Mouse (Mus musculus): ENCODE data around the gene Thada.
"Not testable (repeated sequence)": the region's sequence is repeated elsewhere in the genome, so short reads cannot be mapped to it uniquely, and the experiment has no call there.

The Thada gene

GRCm38 (mm10) chr17:84226231-84226630 is 239.8 kb downstream of the Thada start:
- no peak for DNase-seq (ENCODE audit: low read depth, low spot score)

- DNase-seq (ENCODE audit: low read depth, low spot score), result no peak
Measured at GRCm38 (mm10) chr17:84224217-84224887, 241.7 kb downstream of the Thada start.

- DNase-seq (ENCODE audit: low read depth, low spot score), result not testable (repeated sequence)
Measured at GRCm38 (mm10) chr17:84218841-84219240, 247.2 kb downstream of the Thada start.

DNA sequence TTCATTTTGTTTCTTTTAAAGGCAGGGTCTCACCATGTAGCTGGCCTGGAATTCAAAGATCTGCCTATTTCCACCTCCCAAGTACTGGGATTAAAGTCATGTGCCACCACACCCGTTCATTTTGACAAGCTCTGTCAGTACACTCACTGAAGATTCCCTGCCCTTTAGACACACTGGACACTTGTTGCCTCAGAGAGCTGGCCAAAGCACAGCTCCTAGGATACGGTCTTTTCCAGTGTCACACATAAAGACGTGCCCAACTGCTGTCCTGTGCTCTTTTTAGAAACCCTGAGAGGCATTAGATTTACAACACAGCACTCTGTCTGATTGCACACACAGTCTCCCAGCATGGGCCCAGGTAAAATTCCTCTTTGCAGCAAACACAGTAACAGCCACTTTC is 248.3 kb downstream of the Thada start:
- DNase-seq (ENCODE audit: low read depth, low spot score), result peak; percentile 48

DNA sequence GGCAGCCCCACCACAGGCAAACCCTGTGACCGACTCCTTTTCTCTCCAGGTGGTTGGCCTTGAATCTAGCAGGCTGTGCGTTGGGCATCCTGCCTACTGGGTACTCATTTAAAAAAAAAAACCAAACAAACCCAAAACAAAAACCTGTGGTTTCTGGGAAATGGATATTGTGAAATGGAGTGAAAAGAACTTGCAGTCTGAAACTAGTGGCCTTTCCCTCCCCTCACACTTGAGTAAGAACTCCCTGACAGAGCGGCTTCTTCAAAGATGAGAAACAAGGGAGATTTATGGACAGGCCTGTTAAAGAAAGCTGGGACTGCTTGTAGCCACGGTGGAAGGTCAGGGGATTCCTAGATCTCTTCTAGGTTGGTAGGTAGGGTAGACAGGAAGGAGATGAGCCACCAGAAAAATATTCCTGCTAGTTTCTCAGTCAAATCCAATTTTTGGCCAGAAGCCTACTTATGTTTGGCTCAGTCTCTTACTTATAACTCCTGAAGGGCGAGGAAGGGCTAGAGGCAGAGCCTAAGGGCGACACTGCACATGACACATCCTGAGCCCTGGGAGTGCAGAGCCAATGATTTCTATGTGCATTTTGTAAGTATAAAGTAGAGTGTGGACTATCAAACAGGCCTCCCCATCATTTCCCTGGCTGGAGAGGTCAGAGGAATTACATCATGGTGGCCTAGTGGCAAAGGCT is 250.6 kb downstream of the Thada start:
- DNase-seq (ENCODE audit: low read depth, low spot score), result no peak

DNA sequence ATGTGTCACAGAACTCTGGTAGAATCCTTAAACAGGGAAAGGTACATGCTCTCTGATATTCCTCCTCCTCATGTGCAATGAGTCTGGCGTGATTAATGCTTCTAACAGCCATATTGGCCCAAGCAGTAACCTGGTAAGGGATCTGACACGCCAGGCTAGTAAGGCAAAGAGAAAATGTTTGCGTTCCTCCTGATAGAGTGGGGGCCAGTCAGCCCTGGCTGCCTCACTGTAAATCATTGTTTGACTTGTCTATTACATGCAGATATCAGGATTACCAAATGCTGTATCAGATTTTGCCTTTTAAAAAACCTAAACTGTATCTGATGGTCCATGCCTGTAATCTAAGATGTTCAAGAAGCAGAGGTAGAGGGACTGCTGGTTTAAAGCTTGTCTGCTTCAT is 252.5 kb downstream of the Thada start:
- no peak for DNase-seq (ENCODE audit: low read depth, low spot score)

GRCm38 (mm10) chr17:84207611-84208010 is 258.4 kb downstream of the Thada start:
- no peak for DNase-seq (ENCODE audit: low read depth, low spot score)

GRCm38 (mm10) chr17:84206239-84206638 is 259.8 kb downstream of the Thada start:
- DNase-seq (ENCODE audit: low read depth, low spot score), result no peak

GRCm38 (mm10) chr17:84204962-84205361 is 261.0 kb downstream of the Thada start:
- DNase-seq (ENCODE audit: low read depth, low spot score), result no peak

DNA sequence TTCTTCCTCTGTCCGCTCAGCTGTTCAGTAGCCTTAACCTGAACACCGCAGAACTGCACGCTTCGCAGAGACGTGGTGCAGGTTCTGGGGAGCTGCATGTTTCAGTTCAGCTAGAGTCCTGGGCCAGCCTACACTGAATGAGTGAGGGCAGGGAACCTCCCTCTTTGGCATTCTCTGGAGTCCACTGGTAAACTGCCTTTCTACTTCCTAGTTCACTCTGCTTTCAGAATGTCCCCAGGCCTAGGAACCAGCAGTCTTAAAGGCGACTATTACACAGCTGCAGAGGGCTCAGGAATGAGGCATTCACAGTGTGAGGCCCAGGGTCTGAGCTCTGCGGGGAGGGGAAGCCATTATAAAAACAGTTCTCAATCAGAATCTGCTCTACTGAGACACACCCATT is 262.7 kb downstream of the Thada start:
- no peak for DNase-seq (ENCODE audit: low read depth, low spot score)

GRCm38 (mm10) chr17:84201183-84201582 is 264.8 kb downstream of the Thada start:
- no peak for DNase-seq (ENCODE audit: low read depth, low spot score)

GRCm38 (mm10) chr17:84197912-84198344 is 268.1 kb downstream of the Thada start:
- DNase-seq (ENCODE audit: low read depth, low spot score), result no peak

- no peak for DNase-seq (ENCODE audit: low read depth, low spot score)
Measured at GRCm38 (mm10) chr17:84196329-84196728, 269.7 kb downstream of the Thada start.

DNA sequence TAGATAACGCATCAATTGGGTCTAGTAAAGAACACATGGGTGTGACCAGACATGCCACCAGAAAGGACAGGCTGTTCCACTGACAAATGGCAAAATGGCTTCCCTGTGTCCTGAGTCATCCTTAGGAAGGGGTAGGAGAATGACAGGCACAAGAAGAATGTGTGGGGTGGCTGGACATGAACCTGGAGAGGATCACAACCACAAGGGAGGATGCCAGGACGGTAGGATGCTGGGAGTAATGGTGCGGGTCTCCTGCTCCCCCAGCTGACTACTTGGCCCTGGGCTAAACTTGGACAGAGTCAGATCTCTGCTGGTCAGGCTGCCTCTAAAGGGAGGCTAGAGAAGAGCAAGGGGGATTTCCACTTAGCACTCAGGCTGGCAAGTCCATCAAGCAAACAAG is 270.2 kb downstream of the Thada start:
- no peak for DNase-seq (ENCODE audit: low read depth, low spot score)

- DNase-seq (ENCODE audit: low read depth, low spot score), result no peak
Measured at GRCm38 (mm10) chr17:84195003-84195395, 271.0 kb downstream of the Thada start.

GRCm38 (mm10) chr17:84194282-84195002 is 271.6 kb downstream of the Thada start:
- no peak for DNase-seq (ENCODE audit: low read depth, low spot score)

- no peak for DNase-seq (ENCODE audit: low read depth, low spot score)
Measured at GRCm38 (mm10) chr17:84193411-84193810, 272.6 kb downstream of the Thada start.

DNA sequence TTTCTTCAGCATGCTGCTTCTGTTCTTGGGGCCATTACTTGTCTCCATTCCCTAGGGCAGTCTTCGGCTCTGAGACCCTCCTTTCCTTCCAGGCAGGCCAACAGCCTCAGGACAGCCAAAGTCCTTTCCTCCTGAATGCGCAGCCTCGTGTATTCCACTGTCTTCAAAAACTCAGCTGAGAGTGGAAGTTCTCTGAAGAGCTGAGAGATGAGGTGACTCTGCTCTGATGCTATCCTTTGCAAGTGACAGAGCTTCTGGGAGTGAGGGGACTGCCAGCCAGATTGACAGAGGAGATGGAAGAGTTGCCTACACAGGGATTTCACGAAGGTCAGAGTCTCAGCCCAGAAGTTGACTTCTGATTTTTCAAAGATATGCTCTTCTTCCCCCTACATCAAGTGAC is 274.1 kb downstream of the Thada start:
- no peak for DNase-seq (ENCODE audit: low read depth, low spot score)

GRCm38 (mm10) chr17:84190885-84191284 is 275.1 kb downstream of the Thada start:
- peak; percentile 62 for DNase-seq (ENCODE audit: low read depth, low spot score)

DNA sequence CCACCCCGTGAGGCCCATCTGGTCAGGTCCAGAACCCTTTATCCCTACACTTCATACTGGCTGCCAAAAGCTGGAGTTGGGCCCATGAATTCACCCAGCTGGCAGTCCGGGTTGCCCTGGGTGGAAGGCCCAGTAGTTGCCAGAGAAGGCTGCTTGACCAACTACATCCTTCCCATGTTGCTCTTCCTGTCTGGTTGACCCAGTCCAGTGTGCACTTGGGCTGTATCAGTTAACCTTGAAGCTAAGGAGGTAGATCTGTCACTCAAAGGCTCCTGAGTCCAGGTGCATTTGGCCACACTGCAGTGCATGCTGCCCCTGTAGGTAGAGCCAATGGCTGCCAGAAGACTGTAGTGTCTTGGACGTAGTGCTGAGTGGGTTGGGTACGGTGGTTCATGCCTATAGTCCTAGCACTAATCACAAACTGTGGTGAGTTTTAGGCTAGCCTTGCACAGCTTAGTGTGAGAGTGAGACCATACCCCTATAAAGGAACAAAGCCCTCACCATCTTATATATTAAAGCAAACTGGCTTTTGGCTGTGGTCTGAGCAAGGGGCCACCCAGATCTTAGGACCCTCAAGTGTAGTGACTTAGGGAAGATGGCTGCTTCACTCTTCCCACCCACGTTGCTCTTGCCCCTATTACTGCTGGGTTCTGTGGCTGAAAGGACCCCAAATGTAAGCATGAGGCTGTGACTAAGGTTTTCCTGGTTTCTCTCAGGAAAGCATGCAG is 276.7 kb downstream of the Thada start:
- DNase-seq (ENCODE audit: low read depth, low spot score), result no peak

GRCm38 (mm10) chr17:84188374-84188961 is 277.5 kb downstream of the Thada start:
- DNase-seq (ENCODE audit: low read depth, low spot score), result peak; percentile 95

All from skeletal muscle tissue, adult 2 months (tissue).